Comparison of ENCODE assay signal across 13 mouse cellular contexts in genomic region chr9:83568937-83569336, GRCm38 (mm10). TPM values are rescaled to one million over a fixed set of nuclear protein-coding genes. Genes with fewer than 3 reads are reported as not detected.
DNase-seq lines count a peak whose midpoint lies in the region; ATAC-seq and TF ChIP-seq lines count a peak whose summit lies in the region.
"Had no signal": no experiment of that assay in that cellular context is flagged by ENCODE, and none has a peak within 500 bp of the region (broad histone marks: within the 10 kb centered on the region; RNA-seq: fewer than 3 reads in every experiment).

No protein-coding gene starts in this region.

- H3K9ac ChIP-seq in heart, embryonic 11.5 days (ENCODE audit: low read depth, low read length): no peak overlapping the region
- H3K9ac ChIP-seq: heart, embryonic 12.5 days; limb, embryonic 12.5 days had no signal

- no peak overlapping the region for H3K27ac ChIP-seq in heart, embryonic 11.5 days (ENCODE audit: low read depth, low read length)
- peak overlapping the region; percentile 86 for H3K27ac ChIP-seq in embryonic fibroblast, embryonic 13.5 days (ENCODE audit: insufficient read depth, low read length)
- H3K27ac ChIP-seq: hindbrain, embryonic 10.5 days; limb, embryonic 12.5 days had no signal

- no peak for ATAC-seq in heart, embryonic 11.5 days (replicated peaks; ENCODE audit: insufficient number of reproducible peaks, low FRiP score, low TSS enrichment)
- no peak for ATAC-seq in megakaryocyte, adult 5-6 weeks (ENCODE audit: poor library complexity, severe bottlenecking)

- no peak for TF ChIP-seq CTCF in embryonic fibroblast, embryonic 13.5 days (IDR thresholded peaks at IDR 0.05; ENCODE audit: borderline replicate concordance, insufficient read depth, low read length)

- no peaks in the 10 kb centered on the region for H3K36me3 ChIP-seq in heart, embryonic 11.5 days (ENCODE audit: control insufficient read depth, insufficient read depth, low read length)
- H3K36me3 ChIP-seq in megakaryocyte, embryonic 14.5 days (replicated peaks; ENCODE audit: low read length): peaks cover 27% of the 10 kb centered on the region
- H3K36me3 ChIP-seq: heart, embryonic 12.5 days; hindbrain, embryonic 10.5 days; limb, embryonic 12.5 days had no signal

- H3K27me3 ChIP-seq in heart, embryonic 11.5 days (ENCODE audit: control insufficient read depth, insufficient read depth, low read length): no peaks in the 10 kb centered on the region
- H3K27me3 ChIP-seq in megakaryocyte, embryonic 14.5 days (replicated peaks): no peaks in the 10 kb centered on the region
- H3K27me3 ChIP-seq: heart, embryonic 12.5 days; limb, embryonic 12.5 days had no signal

- no peaks in the 10 kb centered on the region for H3K9me3 ChIP-seq in heart, embryonic 11.5 days (replicated peaks; ENCODE audit: control insufficient read depth, low read length)
- no peaks in the 10 kb centered on the region for H3K9me3 ChIP-seq in megakaryocyte, embryonic 14.5 days
- H3K9me3 ChIP-seq: heart, embryonic 12.5 days; hindbrain, embryonic 10.5 days; limb, embryonic 12.5 days had no signal

- WGBS in heart, embryonic 11.5 days (ENCODE audit: insufficient replicate concordance): 79% methylated on average over 3 of the region's 3 CpGs

- H3K4me2 ChIP-seq in heart, embryonic 11.5 days: no peak overlapping the region
- H3K4me2 ChIP-seq: heart, embryonic 12.5 days; limb, embryonic 12.5 days had no signal

- no peak overlapping the region for H3K4me3 ChIP-seq in heart, embryonic 11.5 days (ENCODE audit: low read depth, low read length)
- peak overlapping the region; percentile 51 for H3K4me3 ChIP-seq in megakaryocyte, embryonic 14.5 days (replicated peaks)
- H3K4me3 ChIP-seq in embryonic fibroblast, embryonic 13.5 days (ENCODE audit: insufficient read depth, low read length): no peak overlapping the region
- H3K4me3 ChIP-seq: heart, embryonic 12.5 days; hindbrain, embryonic 10.5 days; limb, embryonic 12.5 days had no signal

- DNase-seq in heart, adult 11 months: peak; percentile 55
- DNase-seq in gastrocnemius, postnatal 10 days: no peak
- DNase-seq in frontal cortex, postnatal 14 days (ENCODE audit: low spot score in 2 of 2): no peak
- DNase-seq in spleen, postnatal 36 days (ENCODE audit: low spot score in 2 of 2): no peak
- DNase-seq: cerebellum, adult 9-10 months; lung, postnatal 4 days had no signal

- H3K4me1 ChIP-seq in heart, embryonic 11.5 days (ENCODE audit: control insufficient read depth, insufficient read depth, low read length): peaks cover 33% of the 10 kb centered on the region
- H3K4me1 ChIP-seq in megakaryocyte, embryonic 14.5 days: peaks cover 83% of the 10 kb centered on the region
- H3K4me1 ChIP-seq in embryonic fibroblast, embryonic 13.5 days (ENCODE audit: control insufficient read depth, insufficient read depth, low read length): peaks cover 22% of the 10 kb centered on the region

- no peak; the same call in 1 of the 2 replicates for TF ChIP-seq POLR2A in embryonic fibroblast, embryonic 13.5 days (IDR thresholded peaks at IDR 0.05; ENCODE audit: low read depth, low read length)

RNA-seq across cellular contexts. Expression of gene Sh3bgrl2, which starts 20.8 kb away (rescaled TPM):
- polyA plus RNA-seq in heart, embryonic 11.5 days (2014; fragmentation: Nextera tagmentation; extraction: Ambion mirVana): 20.5 and 22.4 TPM in 2 replicates
- polyA plus RNA-seq in megakaryocyte, embryonic 14.5 days (2012; ENCODE audit: insufficient read depth, low replicate concordance): 2.9 and 3.8 TPM in 2 replicates
- not detected in 2 replicates for total RNA-seq in megakaryocyte, adult 5-6 weeks (2015)
- 0.11 TPM in 1 of 2 replicates, not detected in the other for total RNA-seq in megakaryocyte, adult 5-6 weeks (2017)
- polyA plus RNA-seq in embryonic fibroblast, embryonic 13.5 days (2011; ENCODE audit: insufficient read length, low read depth, missing spikeins): 14.4 and 18.4 TPM in 2 replicates
- 1 to 10 TPM; 1.5 to 1.9 TPM for total RNA-seq in gastrocnemius, postnatal 10 days (2021)
